Mouse (Mus musculus) liver, embryonic 14.5 days (tissue): ENCODE data around the gene Tnr. TPM values are rescaled to one million over a fixed set of nuclear protein-coding genes. Genes with fewer than 3 reads are reported as not detected.

Experiments used
- ATAC-seq: fragments of 200-750 bp; cut with Nextera tagmentation; 2 replicates; pipeline ENCODE4 v1.8.0; 2017; ENCODE audit warnings: moderate number of reproducible peaks, mild to moderate bottlenecking, moderate library complexity; ENCODE audit not compliant: insufficient read depth
- DNase-seq, 3 experiments: peaks; one replicate each; pipeline ENCODE4 v3.0.0-alpha.2; 2012 to 2013; ENCODE audit warnings: low read depth in 3 of 3, low spot score in 3 of 3
- H3K27ac ChIP-seq: fragments of 300-500 bp; sonication (generic); 2 replicates; pipeline ENCODE4 v1.5.1; 2014; ENCODE audit warnings: moderate library complexity, mild to moderate bottlenecking, control low read depth, inconsistent platforms
- H3K27me3 ChIP-seq: fragments of 300-500 bp; sonication (generic); 2 replicates; pipeline ENCODE4 v1.6.1; 2014; ENCODE audit warnings: mild to moderate bottlenecking, low read length, moderate library complexity; ENCODE audit not compliant: control insufficient read depth, insufficient read depth
- H3K36me3 ChIP-seq: fragments of 300-500 bp; sonication (generic); replicated peaks from 2 replicates; pipeline ENCODE4 v1.6.1; 2014; ENCODE audit warnings: low read depth; ENCODE audit not compliant: control insufficient read depth, insufficient read depth
- H3K4me1 ChIP-seq, 2 experiments: fragments of 200-500 bp in 1 of 2; fragments of 300-500 bp in 1 of 2; sonication (generic) in 1 of 2; replicated peaks; 2 replicates each; pipeline ENCODE4 v1.6.1; 2012 to 2014; ENCODE audit warnings: antibody characterized with exemption in 1 of 2, inconsistent platforms in 1 of 2, low read length in 1 of 2; ENCODE audit not compliant: control insufficient read depth in 2 of 2, insufficient read depth in 2 of 2
- H3K4me2 ChIP-seq: fragments of 300-500 bp; sonication (generic); 2 replicates; pipeline ENCODE4 v1.6.1; 2014; ENCODE audit warnings: low read depth, mild to moderate bottlenecking, control low read depth, moderate library complexity
- H3K4me3 ChIP-seq, 2 experiments: fragments of 200-500 bp in 1 of 2; fragments of 300-500 bp in 1 of 2; sonication (generic) in 1 of 2; 2 replicates each; pipeline ENCODE4 v1.5.1; 2012 to 2014; ENCODE audit warnings: low read depth in 2 of 2, low read length in 2 of 2, mild to moderate bottlenecking in 2 of 2, control low read depth in 1 of 2, inconsistent platforms in 1 of 2, moderate library complexity in 1 of 2; ENCODE audit not compliant: insufficient read depth in 1 of 2
- H3K9ac ChIP-seq: fragments of 300-500 bp; sonication (generic); replicated peaks from 2 replicates; pipeline ENCODE4 v1.6.1; 2014; ENCODE audit warnings: mild to moderate bottlenecking, control low read depth, moderate library complexity
- H3K9me3 ChIP-seq: fragments of 300-500 bp; sonication (generic); 2 replicates; pipeline ENCODE4 v1.6.1; 2016; ENCODE audit warnings: low read length, mixed read lengths; ENCODE audit not compliant: control insufficient read depth
- CTCF ChIP-seq: IDR thresholded peaks from 2 replicates; pipeline ENCODE4 v1.5.1; 2016; ENCODE audit warnings: antibody characterized with exemption, low read depth, control low read depth
- EP300 ChIP-seq: IDR thresholded peaks from 2 replicates; pipeline ENCODE4 v1.6.1; 2016; ENCODE audit warnings: antibody characterized with exemption, low read depth
- WGBS: fragments of 180-500 bp; shearing (Covaris S2); extraction: QIAGEN DNeasy Blood & Tissue Kit; methylation state at CpG from one replicate; pipeline ENCODE4 v1.1.7; 2014; ENCODE audit not compliant: insufficient replicate concordance; 5-methylcytosine and 5-hydroxymethylcytosine counted together
- polyA plus RNA-seq, 2 experiments: library from polyadenylated mRNA; depleted of rRNA in 1 of 2; stranded (reverse) in 1 of 2; unstranded in 1 of 2; fragments of >200 nt; fragmentation: Nextera tagmentation in 1 of 2; extraction: Ambion mirVana in 1 of 2; gene quantifications; 2 replicates each; pipeline versions ENCODE4 v1.2.1 to v1.2.3; 2012 to 2014

Tnr gene
- polyA plus RNA-seq, 2 experiments, result 0.02 to 0.03 TPM

- WGBS, result 62% methylated on average over 3 of the region's 3 CpGs
These were observed 338.4 kb downstream of the Tnr start for GRCm38 (mm10) chr1:159861782-159862474.

GRCm38 (mm10) chr1:159865696-159866095 is 342.1 kb downstream of the Tnr start:
- no peak for TF ChIP-seq EP300
- no peak for TF ChIP-seq CTCF
- ATAC-seq (no peak), DNase-seq (no peak)
- Histone ChIP-seq H3K9ac (no peak overlapping the region), H3K4me3 (no peak overlapping the region), H3K4me1 (no peaks in the 10 kb centered on the region), H3K4me2 (no peak overlapping the region), H3K27ac (no peak overlapping the region), H3K27me3 (no peaks in the 10 kb centered on the region), H3K36me3 (no peaks in the 10 kb centered on the region), H3K9me3 (no peaks in the 10 kb centered on the region)
- WGBS, result 70% methylated on average over 1 of the region's 1 CpGs

More at GRCm38 (mm10) chr1:159861782-159862474, 338.4 kb downstream of the Tnr start:
- TF ChIP-seq CTCF (no peak), EP300 (no peak)
- Histone ChIP-seq H3K9me3 (no peaks in the 10 kb centered on the region), H3K27ac (no peak overlapping the region), H3K4me2 (no peak overlapping the region), H3K27me3 (no peaks in the 10 kb centered on the region), H3K9ac (no peak overlapping the region), H3K4me3 (no peak overlapping the region), H3K4me1 (no peaks in the 10 kb centered on the region), H3K36me3 (no peaks in the 10 kb centered on the region)
- ATAC-seq, result no peak
- no peak for DNase-seq

- DNase-seq (no peak), ATAC-seq (no peak)
- H3K4me3 ChIP-seq, result no peak overlapping the region
- no peak overlapping the region for H3K27ac ChIP-seq
- no peaks in the 10 kb centered on the region for H3K4me1 ChIP-seq
- TF ChIP-seq EP300, result no peak
- no peak for TF ChIP-seq CTCF
- no peak overlapping the region for H3K4me2 ChIP-seq
- 53% methylated on average over 6 of the region's 6 CpGs for WGBS
- no peaks in the 10 kb centered on the region for H3K36me3 ChIP-seq
- no peaks in the 10 kb centered on the region for H3K27me3 ChIP-seq
- no peaks in the 10 kb centered on the region for H3K9me3 ChIP-seq
- H3K9ac ChIP-seq, result no peak overlapping the region
These were observed 346.3 kb downstream of the Tnr start for GRCm38 (mm10) chr1:159869619-159870441.

GRCm38 (mm10) chr1:159872866-159873265 is 349.3 kb downstream of the Tnr start:
- ATAC-seq (no peak), DNase-seq (no peak)
- no peak for TF ChIP-seq CTCF
- TF ChIP-seq EP300, result no peak
- Histone ChIP-seq H3K4me2 (no peak overlapping the region), H3K27me3 (no peaks in the 10 kb centered on the region), H3K9me3 (no peaks in the 10 kb centered on the region), H3K4me1 (no peaks in the 10 kb centered on the region), H3K27ac (no peak overlapping the region), H3K9ac (no peak overlapping the region), H3K4me3 (no peak overlapping the region), H3K36me3 (no peaks in the 10 kb centered on the region)
- WGBS, result 63% methylated on average over 3 of the region's 3 CpGs

- DNase-seq (no peak), ATAC-seq (no peak)
- Histone ChIP-seq H3K4me1 (no peaks in the 10 kb centered on the region), H3K27ac (no peak overlapping the region), H3K9me3 (no peaks in the 10 kb centered on the region), H3K9ac (no peak overlapping the region), H3K4me2 (no peak overlapping the region), H3K36me3 (no peaks in the 10 kb centered on the region), H3K27me3 (no peaks in the 10 kb centered on the region), H3K4me3 (no peak overlapping the region)
- WGBS, result 41% methylated on average over 3 of the region's 3 CpGs
- TF ChIP-seq CTCF, result peak; percentile 11; the same call in 1 of the 2 replicates
- no peak for TF ChIP-seq EP300
These were observed 355.1 kb downstream of the Tnr start for GRCm38 (mm10) chr1:159878681-159879080.
